Mouse (Mus musculus): ENCODE data around the gene Zfp61. TPM values are rescaled to one million over a fixed set of nuclear protein-coding genes. Genes with fewer than 3 reads are reported as not detected.

The Zfp61 gene
- total and polyA plus RNA-seq, 2 experiments = 0.48 to 1.8 TPM

- WGBS = 89% methylated on average over 4 of the region's 4 CpGs
These were observed 26.6 kb downstream of the Zfp61 start for GRCm38 (mm10) chr7:24274456-24274855.

GRCm38 (mm10) chr7:24271191-24271590 lies 29.8 kb downstream of the Zfp61 start:
- Histone ChIP-seq H3K9ac (ENCODE audit: low read depth, low read length) (no peak overlapping the region), H3K79me2 (ENCODE audit: control insufficient read depth, insufficient read depth, low read length) (no peaks in the 10 kb centered on the region), H3K4me1 (ENCODE audit: control insufficient read depth, insufficient read depth, low read length) (no peaks in the 10 kb centered on the region), H3K36me3 (ENCODE audit: control insufficient read depth, insufficient read depth, low read length) (peaks cover 15% of the 10 kb centered on the region), H3K27ac (replicated peaks; ENCODE audit: insufficient read depth, low read depth, low read length) (no peak overlapping the region), H3K4me3 (ENCODE audit: insufficient read depth, low read depth, low read length) (no peak overlapping the region), H3K27me3 (ENCODE audit: control insufficient read depth, insufficient read depth, low read length) (no peaks in the 10 kb centered on the region)
- 95% methylated on average over 6 of the region's 6 CpGs for WGBS
- DNase-seq (ENCODE audit: extremely low read depth, low read depth, low spot score) = no peak
- TF ChIP-seq POLR2A (IDR thresholded peaks at IDR 0.05; ENCODE audit: extremely low read depth, insufficient read depth, low read length) = no peak
- TF ChIP-seq CTCF (IDR thresholded peaks at IDR 0.05; ENCODE audit: low read depth, low read length) = no peak

More at GRCm38 (mm10) chr7:24274456-24274855, 26.6 kb downstream of the Zfp61 start:
- H3K4me1 ChIP-seq (ENCODE audit: control insufficient read depth, insufficient read depth, low read length) = no peaks in the 10 kb centered on the region
- H3K4me3 ChIP-seq (ENCODE audit: insufficient read depth, low read depth, low read length) = no peak overlapping the region
- no peak overlapping the region for H3K27ac ChIP-seq (replicated peaks; ENCODE audit: insufficient read depth, low read depth, low read length)
- no peaks in the 10 kb centered on the region for H3K79me2 ChIP-seq (ENCODE audit: control insufficient read depth, insufficient read depth, low read length)
- no peaks in the 10 kb centered on the region for H3K27me3 ChIP-seq (ENCODE audit: control insufficient read depth, insufficient read depth, low read length)
- H3K36me3 ChIP-seq (ENCODE audit: control insufficient read depth, insufficient read depth, low read length) = peaks cover 15% of the 10 kb centered on the region
- TF ChIP-seq POLR2A (IDR thresholded peaks at IDR 0.05; ENCODE audit: extremely low read depth, insufficient read depth, low read length) = no peak
- TF ChIP-seq CTCF (IDR thresholded peaks at IDR 0.05; ENCODE audit: low read depth, low read length) = no peak
- DNase-seq (ENCODE audit: extremely low read depth, low read depth, low spot score) = peak; percentile 17
- no peak overlapping the region for H3K9ac ChIP-seq (ENCODE audit: low read depth, low read length)

DNA sequence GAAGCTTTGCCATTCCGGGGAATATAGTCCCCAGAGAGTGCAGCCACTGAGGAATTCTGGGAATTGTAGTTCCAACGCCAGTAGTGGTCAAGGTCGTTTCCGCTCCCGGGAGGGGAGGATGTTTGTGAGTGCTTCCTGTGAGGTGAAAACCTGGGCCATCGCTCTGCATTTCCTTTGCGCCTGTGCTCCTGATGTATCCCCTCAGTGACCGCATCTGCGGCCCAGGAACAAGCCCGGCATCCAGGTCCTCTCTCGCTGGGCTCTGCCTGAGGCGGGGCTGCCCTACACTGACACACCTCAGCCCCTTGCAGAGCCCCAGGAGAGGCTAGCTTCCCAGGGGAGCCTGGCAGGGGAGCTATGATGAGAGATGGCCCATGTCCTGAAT lies 30.8 kb downstream of the Zfp61 start, which contains the start of gene Zfp93:
TSS of gene Zfp93 (plus strand) at position 133 of the 385 bp plus-strand sequence.
- peak; percentile 91 for DNase-seq (ENCODE audit: extremely low read depth, low read depth, low spot score)
- no peaks in the 10 kb centered on the region for H3K4me1 ChIP-seq (ENCODE audit: control insufficient read depth, insufficient read depth, low read length)
- TF ChIP-seq CTCF (IDR thresholded peaks at IDR 0.05; ENCODE audit: low read depth, low read length) = no peak
- TF ChIP-seq POLR2A (IDR thresholded peaks at IDR 0.05; ENCODE audit: extremely low read depth, insufficient read depth, low read length) = 0 out of 2 replicates have a peak, but pooled peaks have one; percentile 35
- 2% methylated on average over 12 of the region's 12 CpGs for WGBS
- peak within 1 kb of the TSS; percentile 62 for H3K9ac ChIP-seq (ENCODE audit: low read depth, low read length)
- no peaks in the 10 kb centered on the region for H3K27me3 ChIP-seq (ENCODE audit: control insufficient read depth, insufficient read depth, low read length)
- no peaks in the 10 kb centered on the region for H3K79me2 ChIP-seq (ENCODE audit: control insufficient read depth, insufficient read depth, low read length)
- H3K27ac ChIP-seq (replicated peaks; ENCODE audit: insufficient read depth, low read depth, low read length) = no peak within 1 kb of the TSS
- peak within 1 kb of the TSS; percentile 69 for H3K4me3 ChIP-seq (ENCODE audit: insufficient read depth, low read depth, low read length)
- peaks cover 15% of the 10 kb centered on the region for H3K36me3 ChIP-seq (ENCODE audit: control insufficient read depth, insufficient read depth, low read length)

DNA sequence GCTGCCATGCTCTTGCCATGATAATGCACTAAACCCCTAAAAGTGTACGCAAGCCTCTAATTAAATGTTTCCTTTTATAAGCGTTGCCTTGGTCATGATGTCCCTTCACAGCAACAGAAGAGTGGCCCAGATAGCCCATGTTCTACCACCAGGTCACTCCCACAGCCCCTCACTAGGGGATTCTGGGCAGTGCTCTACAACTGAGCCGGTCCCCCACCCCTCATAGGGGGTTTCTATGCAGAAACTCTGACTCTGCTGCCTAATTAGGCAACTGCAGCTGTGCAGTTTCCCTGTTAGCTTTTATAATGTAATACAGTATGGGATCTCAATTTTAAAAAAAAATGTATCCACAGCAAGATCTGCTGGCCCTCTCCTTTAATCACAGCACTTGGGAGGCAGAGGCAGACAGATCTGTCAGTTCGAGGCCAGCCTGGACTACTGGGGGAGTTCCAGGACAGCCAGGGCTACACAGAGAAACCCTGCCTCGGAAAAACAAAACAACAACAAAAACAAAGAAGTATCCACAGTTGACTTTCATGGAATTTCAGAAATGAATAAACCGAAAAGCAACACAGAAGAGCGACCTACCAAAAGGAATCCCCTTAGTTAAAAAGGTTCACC lies 31.3 kb downstream of the Zfp61 start:
- DNase-seq (ENCODE audit: extremely low read depth, low read depth, low spot score) = no peak
- H3K4me3 ChIP-seq (ENCODE audit: insufficient read depth, low read depth, low read length) = peak overlapping the region; percentile 69
- no peaks in the 10 kb centered on the region for H3K27me3 ChIP-seq (ENCODE audit: control insufficient read depth, insufficient read depth, low read length)
- peak overlapping the region; percentile 31; the same call in 1 of the 2 replicates for H3K9ac ChIP-seq (ENCODE audit: low read depth, low read length)
- H3K4me1 ChIP-seq (ENCODE audit: control insufficient read depth, insufficient read depth, low read length) = no peaks in the 10 kb centered on the region
- no peak for TF ChIP-seq CTCF (IDR thresholded peaks at IDR 0.05; ENCODE audit: low read depth, low read length)
- TF ChIP-seq POLR2A (IDR thresholded peaks at IDR 0.05; ENCODE audit: extremely low read depth, insufficient read depth, low read length) = no peak
- no peaks in the 10 kb centered on the region for H3K79me2 ChIP-seq (ENCODE audit: control insufficient read depth, insufficient read depth, low read length)
- H3K27ac ChIP-seq (replicated peaks; ENCODE audit: insufficient read depth, low read depth, low read length) = no peak overlapping the region
- H3K36me3 ChIP-seq (ENCODE audit: control insufficient read depth, insufficient read depth, low read length) = peaks cover 11% of the 10 kb centered on the region
- WGBS = 35% methylated on average over 7 of the region's 7 CpGs

DNA sequence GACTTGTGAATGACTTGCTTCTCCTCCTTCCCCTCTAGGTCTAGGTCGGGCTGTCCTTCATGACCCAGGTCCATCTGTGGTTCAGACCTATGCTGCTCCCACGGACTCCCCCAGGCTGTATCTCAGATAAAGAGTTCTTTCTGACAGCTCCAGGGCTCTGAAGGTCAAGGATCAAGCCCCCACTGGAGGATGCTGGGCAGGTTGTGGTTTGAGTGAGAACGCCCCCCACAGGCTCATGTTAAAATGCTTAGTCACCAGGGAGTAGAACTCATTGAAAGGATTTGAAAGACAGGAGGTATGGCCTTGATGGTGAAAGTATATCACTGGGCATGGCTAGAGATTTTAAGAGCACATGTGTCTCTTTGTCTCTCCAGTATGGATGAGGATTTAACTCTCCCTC lies 31.8 kb downstream of the Zfp61 start:
- Histone ChIP-seq H3K9ac (ENCODE audit: low read depth, low read length) (no peak overlapping the region), H3K27me3 (ENCODE audit: control insufficient read depth, insufficient read depth, low read length) (no peaks in the 10 kb centered on the region), H3K79me2 (ENCODE audit: control insufficient read depth, insufficient read depth, low read length) (no peaks in the 10 kb centered on the region), H3K27ac (replicated peaks; ENCODE audit: insufficient read depth, low read depth, low read length) (no peak overlapping the region), H3K4me3 (ENCODE audit: insufficient read depth, low read depth, low read length) (no peak overlapping the region), H3K36me3 (ENCODE audit: control insufficient read depth, insufficient read depth, low read length) (peaks cover 6% of the 10 kb centered on the region), H3K4me1 (ENCODE audit: control insufficient read depth, insufficient read depth, low read length) (no peaks in the 10 kb centered on the region)
- TF ChIP-seq CTCF (IDR thresholded peaks at IDR 0.05; ENCODE audit: low read depth, low read length) (no peak), POLR2A (IDR thresholded peaks at IDR 0.05; ENCODE audit: extremely low read depth, insufficient read depth, low read length) (no peak)
- DNase-seq (ENCODE audit: extremely low read depth, low read depth, low spot score) = no peak
- 78% methylated on average over 3 of the region's 3 CpGs for WGBS
